Mouse (Mus musculus) MEL (cell line): Measurements from ENCODE around the gene Skap2. TPM values are rescaled to one million over a fixed set of nuclear protein-coding genes. Genes with fewer than 3 reads are reported as not detected.

ENCODE experiments used
- DNase-seq: peaks from one replicate; pipeline ENCODE4 v3.0.0; 2011; ENCODE audit warnings: low read depth, low spot score
- H3K27ac ChIP-seq: 2 replicates; pipeline ENCODE4 v1.5.1; 2012; ENCODE audit warnings: low read depth, mild to moderate bottlenecking, control low read depth, low read length, moderate library complexity; ENCODE audit not compliant: control insufficient read depth
- H3K27me3 ChIP-seq, 2 experiments: fragments of 150-350 bp in 1 of 2; sonication (generic) in 1 of 2; 2 replicates each; pipeline ENCODE4 v1.6.1; 2012; ENCODE audit warnings: low read length in 2 of 2, mild to moderate bottlenecking in 2 of 2, improper control_type of control experiment in 1 of 2, moderate library complexity in 1 of 2; ENCODE audit not compliant: insufficient read depth in 2 of 2, control insufficient read depth in 1 of 2
- H3K36me3 ChIP-seq, 2 experiments: 2 replicates each; pipeline ENCODE4 v1.6.1; 2012 to 2014; ENCODE audit warnings: low read length in 2 of 2, improper control_type of control experiment in 1 of 2, inconsistent platforms in 1 of 2, mild to moderate bottlenecking in 1 of 2; ENCODE audit not compliant: insufficient read depth in 2 of 2, control insufficient read depth in 1 of 2
- H3K4me1 ChIP-seq, 2 experiments: fragments of 150-350 bp in 1 of 2; sonication (generic) in 1 of 2; 2 replicates each; pipeline ENCODE4 v1.6.1; 2012; ENCODE audit warnings: low read length in 2 of 2, improper control_type of control experiment in 1 of 2, mild to moderate bottlenecking in 1 of 2; ENCODE audit not compliant: insufficient read depth in 2 of 2, control insufficient read depth in 1 of 2
- H3K4me3 ChIP-seq, 2 experiments: fragments of 150-350 bp in 1 of 2; sonication (generic) in 1 of 2; 2 replicates each; pipeline ENCODE4 v1.5.1; 2012; ENCODE audit warnings: low read depth in 2 of 2, low read length in 2 of 2, mild to moderate bottlenecking in 2 of 2, moderate library complexity in 2 of 2, control low read depth in 1 of 2, improper control_type of control experiment in 1 of 2; ENCODE audit not compliant: control insufficient read depth in 1 of 2, insufficient read depth in 1 of 2
- H3K79me2 ChIP-seq: 2 replicates; pipeline ENCODE4 v1.6.1; 2012; ENCODE audit warnings: mild to moderate bottlenecking, low read length, moderate library complexity; ENCODE audit not compliant: control insufficient read depth, poor library complexity, insufficient read depth
- H3K9ac ChIP-seq: 2 replicates; pipeline ENCODE4 v1.6.1; 2012; ENCODE audit warnings: low read depth, mild to moderate bottlenecking, control low read depth, low read length, moderate library complexity; ENCODE audit not compliant: control insufficient read depth, poor library complexity, severe bottlenecking
- H3K9me3 ChIP-seq: fragments of 150-350 bp; sonication (generic); replicated peaks from 2 replicates; pipeline ENCODE4 v1.6.1; 2012; ENCODE audit warnings: mild to moderate bottlenecking, low read length, improper control_type of control experiment, moderate library complexity; ENCODE audit not compliant: insufficient read depth
- CHD1 ChIP-seq: IDR thresholded peaks from 2 replicates; pipeline ENCODE4 v1.6.1; 2012; ENCODE audit warnings: low read depth, mild to moderate bottlenecking, inconsistent platforms, low read length, improper control_type of control experiment
- CHD2 ChIP-seq: IDR thresholded peaks from 2 replicates; pipeline ENCODE4 v1.6.1; 2011; ENCODE audit warnings: low read length, improper control_type of control experiment
- CTCF ChIP-seq, 3 experiments: IDR thresholded peaks in 2 of 3; conservative IDR thresholded peaks in 1 of 3; 2 replicates each; pipeline ENCODE4 v1.5.1; 2011 to 2012; ENCODE audit warnings: low read length in 3 of 3, low read depth in 2 of 3, mild to moderate bottlenecking in 2 of 3, improper control_type of control experiment in 1 of 3, inconsistent platforms in 1 of 3, mixed read lengths in 1 of 3, moderate library complexity in 1 of 3; ENCODE audit not compliant: control insufficient read depth in 1 of 3, insufficient read depth in 1 of 3, poor library complexity in 1 of 3, severe bottlenecking in 1 of 3
- ELF1 ChIP-seq: IDR thresholded peaks from 2 replicates; pipeline ENCODE4 v1.6.1; 2014; ENCODE audit warnings: low read depth, mild to moderate bottlenecking, inconsistent platforms, low read length, improper control_type of control experiment, moderate library complexity
- EP300 ChIP-seq, 2 experiments: IDR thresholded peaks; 2 replicates each; pipeline ENCODE4 v1.6.1; 2011; ENCODE audit warnings: improper control_type of control experiment in 2 of 2, low read length in 2 of 2, low read depth in 1 of 2, mild to moderate bottlenecking in 1 of 2
- GABPA ChIP-seq: IDR thresholded peaks from 2 replicates; pipeline ENCODE4 v1.6.1; 2012; ENCODE audit warnings: low read depth, mild to moderate bottlenecking, inconsistent platforms, low read length, improper control_type of control experiment, moderate library complexity
- GATA1 ChIP-seq: IDR thresholded peaks from 2 replicates; pipeline ENCODE4 v1.6.1; 2011; ENCODE audit warnings: low read depth, low read length, improper control_type of control experiment
- MAFK ChIP-seq: IDR thresholded peaks from 2 replicates; pipeline ENCODE4 v1.6.1; 2011; ENCODE audit warnings: low read depth, mild to moderate bottlenecking, low read length, improper control_type of control experiment, borderline replicate concordance
- MAX ChIP-seq: IDR thresholded peaks from 2 replicates; pipeline ENCODE4 v1.6.1; 2011; ENCODE audit warnings: low read length, improper control_type of control experiment
- MEF2A ChIP-seq: IDR thresholded peaks from 2 replicates; pipeline ENCODE4 v1.6.1; 2014; ENCODE audit warnings: low read depth, mild to moderate bottlenecking, inconsistent platforms, low read length, improper control_type of control experiment; ENCODE audit not compliant: poor library complexity, insufficient replicate concordance, severe bottlenecking; ENCODE audit errors: extremely low read depth
- MXI1 ChIP-seq: IDR thresholded peaks from 2 replicates; pipeline ENCODE4 v1.6.1; 2011; ENCODE audit warnings: mild to moderate bottlenecking, low read depth, low read length, improper control_type of control experiment
- MYC ChIP-seq: IDR thresholded peaks from 2 replicates; pipeline ENCODE4 v1.6.1; 2011; ENCODE audit warnings: low read depth, mild to moderate bottlenecking, low read length, improper control_type of control experiment, moderate library complexity
- NRF1 ChIP-seq: IDR thresholded peaks from 2 replicates; pipeline ENCODE4 v1.6.1; 2014; ENCODE audit warnings: low read depth, mild to moderate bottlenecking, inconsistent platforms, low read length, improper control_type of control experiment, moderate library complexity; ENCODE audit not compliant: poor library complexity, insufficient read depth, severe bottlenecking
- POLR2AphosphoS2 ChIP-seq: IDR thresholded peaks from 2 replicates; pipeline ENCODE4 v1.6.1; 2011; ENCODE audit warnings: low read length, improper control_type of control experiment
- POLR2AphosphoS5 ChIP-seq: IDR thresholded peaks from 2 replicates; pipeline ENCODE4 v1.6.1; 2012; ENCODE audit warnings: low read depth, borderline replicate concordance, mild to moderate bottlenecking, inconsistent platforms, low read length, moderate library complexity, mixed read lengths
- RCOR1 ChIP-seq: IDR thresholded peaks from 2 replicates; pipeline ENCODE4 v1.6.1; 2012; ENCODE audit warnings: low read depth, mild to moderate bottlenecking, inconsistent platforms, low read length, improper control_type of control experiment
- SIN3A ChIP-seq: IDR thresholded peaks from 2 replicates; pipeline ENCODE4 v1.6.1; 2012; ENCODE audit warnings: low read length, improper control_type of control experiment, inconsistent platforms
- TAL1 ChIP-seq: IDR thresholded peaks from 2 replicates; pipeline ENCODE4 v1.6.1; 2012; ENCODE audit warnings: mild to moderate bottlenecking, inconsistent platforms, low read length, moderate library complexity, mixed read lengths
- TBP ChIP-seq: IDR thresholded peaks from 2 replicates; pipeline ENCODE4 v1.8.0; 2011; ENCODE audit warnings: low read depth, low read length, improper control_type of control experiment
- TCF12 ChIP-seq: IDR thresholded peaks from 2 replicates; pipeline ENCODE4 v1.6.1; 2014; ENCODE audit warnings: low read depth, mild to moderate bottlenecking, inconsistent platforms, low read length, improper control_type of control experiment, moderate library complexity
- USF2 ChIP-seq, 2 experiments: IDR thresholded peaks; 2 replicates each; pipeline ENCODE4 v1.6.1; 2011 to 2012; ENCODE audit warnings: improper control_type of control experiment in 2 of 2, low read length in 2 of 2, borderline replicate concordance in 1 of 2, inconsistent platforms in 1 of 2, low read depth in 1 of 2, mild to moderate bottlenecking in 1 of 2; ENCODE audit not compliant: insufficient read depth in 1 of 2
- ZC3H11A ChIP-seq: IDR thresholded peaks from 2 replicates; pipeline ENCODE4 v1.6.1; 2012; ENCODE audit warnings: low read depth, mild to moderate bottlenecking, inconsistent platforms, low read length, improper control_type of control experiment
- ZKSCAN1 ChIP-seq: IDR thresholded peaks from 2 replicates; pipeline ENCODE4 v1.6.1; 2012; ENCODE audit warnings: low read depth, mild to moderate bottlenecking, inconsistent platforms, low read length, improper control_type of control experiment, moderate library complexity
- polyA plus RNA-seq, 2 experiments: library from polyadenylated mRNA; stranded (reverse) in 1 of 2; unstranded in 1 of 2; fragments of >175 nt in 1 of 2; fragments of >200 nt in 1 of 2; gene quantifications; 2 replicates each; pipeline versions ENCODE4 v1.2.1 to v1.2.4; 2012; ENCODE audit warnings: low replicate concordance in 2 of 2, low read depth in 1 of 2; ENCODE audit not compliant: insufficient read length in 2 of 2, insufficient read depth in 1 of 2, missing spikeins in 1 of 2
- total RNA-seq: library from RNA; depleted of rRNA; stranded (reverse); fragments of 300-350 nt; gene quantifications from 2 replicates; pipeline ENCODE4 v1.2.3, GENCODE M21; 2012

Skap2 gene
- total and polyA plus RNA-seq, 3 experiments: 17.8 to 31.3 TPM; not detected in 1

- Histone ChIP-seq H3K79me2 (no peaks in the 10 kb centered on the region), H3K27ac (no peak overlapping the region), H3K4me1 (no peaks in the 10 kb centered on the region), H3K36me3 (no peaks in the 10 kb centered on the region), H3K27me3 (no peaks in the 10 kb centered on the region), H3K9me3 (no peaks in the 10 kb centered on the region), H3K9ac (no peak overlapping the region), H3K4me3 (no peak overlapping the region)
- no peak for DNase-seq
- TF ChIP-seq TBP: no peak
- no peak for TF ChIP-seq MAFK
Measured at GRCm38 (mm10) chr6:51889824-51890223, 122.5 kb downstream of the Skap2 start.

GRCm38 (mm10) chr6:51886902-51887431 is 125.4 kb downstream of the Skap2 start:
- no peaks in the 10 kb centered on the region for H3K36me3 ChIP-seq

DNA sequence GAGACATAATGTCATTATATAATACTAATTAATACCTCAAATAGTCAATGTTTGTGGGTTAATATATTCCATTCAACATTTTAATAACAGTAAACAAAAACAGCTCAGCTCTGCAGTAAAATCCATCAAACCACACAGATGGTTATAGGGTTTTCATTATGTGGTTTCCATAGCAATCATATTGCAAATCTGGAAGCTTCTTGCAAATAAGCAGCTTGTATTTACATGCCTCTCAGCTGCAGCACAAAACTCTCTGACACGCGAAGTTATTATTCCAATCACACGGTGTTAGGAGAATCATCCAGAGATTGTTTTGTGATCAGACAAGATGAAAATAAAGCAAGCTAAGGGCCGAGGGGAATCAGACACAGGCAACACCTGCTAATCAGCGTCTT is 129.5 kb downstream of the Skap2 start:
- Histone ChIP-seq H3K9ac (no peak overlapping the region), H3K27ac (no peak overlapping the region), H3K4me1 (peaks cover 12 to 14% of the 10 kb centered on the region in 2 experiments), H3K36me3 (peaks cover 0 to 18% of the 10 kb centered on the region in 2 experiments; a peak in 2 of 4 replicates), H3K4me3 (no peak overlapping the region), H3K79me2 (no peaks in the 10 kb centered on the region), H3K9me3 (no peaks in the 10 kb centered on the region), H3K27me3 (no peaks in the 10 kb centered on the region)
- TF ChIP-seq GATA1 (no peak), GABPA (no peak), TCF12 (no peak), TAL1 (no peak), EP300 (IDR thresholded peaks at IDR 0.05; ENCODE audit: low read depth in 1 of 2, low read length in 2 of 2) (no peak), CTCF (IDR thresholded peaks at IDR 0.05 in 2 of 3, conservative IDR thresholded peaks at IDR 0.05 in 1 of 3; ENCODE audit: control insufficient read depth in 1 of 3, insufficient read depth in 1 of 3, low read depth in 2 of 3, low read length in 3 of 3, poor library complexity in 1 of 3, severe bottlenecking in 1 of 3) (no peak), MAX (no peak)
- DNase-seq: no peak

More at GRCm38 (mm10) chr6:51886902-51887431, 125.4 kb downstream of the Skap2 start:
- no peaks in the 10 kb centered on the region for H3K79me2 ChIP-seq
- H3K4me1 ChIP-seq: no peaks in the 10 kb centered on the region
- no peaks in the 10 kb centered on the region for H3K27me3 ChIP-seq
- H3K9ac ChIP-seq: no peak overlapping the region
- no peak for DNase-seq
- no peak overlapping the region for H3K27ac ChIP-seq
- H3K4me3 ChIP-seq: no peak overlapping the region
- no peaks in the 10 kb centered on the region for H3K9me3 ChIP-seq
- TF ChIP-seq ELF1 (no peak), MYC (no peak), GABPA (no peak), MEF2A (no peak), RCOR1 (no peak), TCF12 (no peak), ZC3H11A (no peak), USF2 (IDR thresholded peaks at IDR 0.05; ENCODE audit: borderline replicate concordance in 1 of 2, insufficient read depth in 1 of 2, low read depth in 1 of 2, low read length in 2 of 2) (no peak), POLR2AphosphoS5 (no peak), CHD1 (no peak), NRF1 (no peak), POLR2AphosphoS2 (no peak), ZKSCAN1 (no peak), GATA1 (no peak), MXI1 (no peak), SIN3A (no peak), CHD2 (no peak)
